Mouse (Mus musculus) left cerebral cortex, adult 2 months (tissue): ENCODE results near the gene Haus2. TPM values are rescaled to one million over a fixed set of nuclear protein-coding genes. Genes with fewer than 3 reads are reported as not detected.

ENCODE experiments used
- DNase-seq, 2 experiments: peaks; one replicate each; pipeline ENCODE4 v3.0.0; 2021 to 2022; ENCODE audit warnings: low spot score in 2 of 2, mixed read lengths in 1 of 2; ENCODE audit errors: extremely low spot score in 1 of 2
- H3K27ac ChIP-seq: fragments of 200-600 bp; 2 replicates; pipeline ENCODE4 v1.8.1; 2022
- H3K4me3 ChIP-seq: fragments of 200-600 bp; 2 replicates; pipeline ENCODE4 v1.8.1; 2022
- CTCF ChIP-seq: fragments of 200-600 bp; IDR thresholded peaks from 2 replicates; pipeline ENCODE4 v1.8.1; 2022; ENCODE audit warnings: antibody characterized with exemption, mild to moderate bottlenecking, moderate library complexity
- intact Hi-C: fragments of 180-260 bp; cut with DNase I; formaldehyde crosslinking; loops from one replicate; pipeline ENCODE4 v1.15.1; 2025
- total RNA-seq, 2 experiments: library from RNA; stranded (reverse); gene quantifications; 2 replicates each; pipeline ENCODE4 v1.2.3; 2021

Gene Haus2
- total RNA-seq, 2 experiments from 2014 or later = 11.7 to 14.4 TPM

DNA sequence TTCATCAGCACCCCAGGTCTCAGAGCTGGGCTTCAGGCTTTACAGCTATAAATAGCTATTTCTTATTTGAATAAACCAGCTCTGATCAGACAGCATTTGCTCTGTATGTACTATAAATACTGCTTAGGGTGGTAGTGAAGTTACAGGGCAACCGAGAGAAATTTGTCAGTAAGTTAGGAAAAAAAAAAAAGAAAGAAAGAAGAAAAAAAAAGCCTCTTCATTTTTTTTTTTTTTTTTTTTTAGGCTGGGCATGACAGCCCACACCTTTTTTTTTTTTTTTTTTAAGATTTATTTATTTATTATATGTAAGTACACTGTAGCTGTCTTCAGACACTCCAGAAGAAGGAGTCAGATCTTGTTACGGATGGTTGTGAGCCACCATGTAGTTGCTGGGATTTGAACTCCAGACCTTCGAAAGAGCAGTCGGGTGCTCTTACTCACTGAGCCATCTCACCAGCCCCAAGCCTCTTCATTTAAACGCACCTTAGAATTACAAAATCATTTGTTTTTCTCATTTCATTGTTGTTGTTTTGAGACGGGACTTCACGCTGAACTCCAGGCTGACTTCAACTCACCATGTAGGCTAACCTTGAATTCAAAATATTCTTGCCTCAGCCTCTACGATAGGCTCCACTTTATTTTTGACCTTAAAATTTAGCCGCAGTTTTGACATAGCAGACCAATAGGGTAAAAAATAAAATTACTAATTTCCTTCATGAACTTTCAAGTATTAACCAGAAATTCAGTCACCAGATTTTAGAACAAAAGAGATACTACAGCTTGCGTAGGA, 19.1 kb downstream of the Haus2 start:
- 0 out of 2 replicates have a peak overlapping the region, but pooled peaks have one; percentile 32 for H3K27ac ChIP-seq
- peak overlapping the region; percentile 56 for H3K4me3 ChIP-seq
- DNase-seq = no peak
- intact Hi-C loops = no loop called here
- no peak for TF ChIP-seq CTCF

DNA sequence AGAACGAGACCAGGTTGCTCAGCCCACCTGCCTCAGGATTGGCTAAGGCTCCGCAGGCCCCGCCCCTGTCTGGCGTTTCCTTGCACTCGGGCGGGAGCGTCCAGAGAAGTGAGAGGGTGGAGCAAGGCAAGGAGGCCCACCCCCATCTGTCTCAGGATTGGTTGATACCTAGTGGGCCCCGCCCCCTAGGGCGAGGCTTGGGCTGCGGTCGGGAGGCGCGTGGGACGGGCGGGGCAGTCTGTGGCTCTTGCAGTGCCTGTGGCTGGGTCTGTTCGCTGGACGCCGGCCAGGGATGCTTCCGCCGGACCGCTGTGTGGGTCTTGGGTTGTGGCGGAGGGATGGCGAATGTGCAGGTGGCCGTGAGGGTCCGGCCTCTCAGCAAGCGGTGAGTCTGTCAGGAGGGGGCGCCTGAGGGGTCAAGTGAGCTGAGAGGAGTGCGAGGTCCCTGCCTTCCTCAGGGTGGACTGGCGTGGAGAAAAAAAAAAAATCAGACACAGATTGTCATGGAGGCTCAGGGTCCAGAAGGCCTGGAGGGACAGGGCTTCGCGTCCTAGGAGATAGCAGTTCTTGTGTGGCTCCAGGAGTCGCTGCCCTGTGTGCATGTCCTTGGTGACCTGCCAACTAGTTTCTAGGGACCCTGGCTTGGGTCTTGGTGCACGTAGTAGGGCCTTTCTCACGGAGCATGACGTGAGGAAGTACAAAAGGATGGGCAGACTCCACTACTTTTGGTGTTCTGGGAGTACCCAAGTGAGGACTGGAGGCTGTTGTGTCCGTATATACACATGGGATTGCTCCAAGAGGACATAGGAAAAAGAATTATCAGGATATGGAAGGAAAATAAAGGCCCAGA, 19.9 kb downstream of the Haus2 start, which contains the start of gene Stard9:
Stard9 (plus strand) TSS at position 236 of the 850 bp plus-strand sequence.
- intact Hi-C loops = no loop called here
- Histone ChIP-seq H3K27ac (peak within 1 kb of the TSS; percentile 76), H3K4me3 (peak within 1 kb of the TSS; percentile 56)
- DNase-seq = peak; percentile 95 to 97
- TF ChIP-seq CTCF = no peak; the same call in 1 of the 2 replicates

DNA sequence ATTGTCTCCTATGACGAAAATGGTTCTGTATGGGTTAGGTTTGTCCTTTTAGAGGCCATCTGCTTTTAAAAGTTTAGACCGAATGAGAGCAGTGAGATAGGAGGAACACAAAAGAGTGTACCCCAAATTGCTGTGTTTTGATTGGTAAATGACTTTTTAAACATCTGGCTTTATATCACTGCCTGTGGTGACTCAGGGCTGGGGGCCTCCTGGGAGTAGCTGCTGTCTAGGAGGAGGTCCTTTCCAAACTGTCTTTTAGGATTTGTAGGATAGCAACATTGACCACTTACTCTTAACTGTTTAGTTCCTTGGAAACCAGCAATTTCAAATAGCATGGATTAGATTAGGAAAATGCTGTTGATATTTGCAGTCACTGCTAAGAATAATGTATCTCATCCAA, 21.1 kb downstream of the Haus2 start:
- no peak for TF ChIP-seq CTCF
- intact Hi-C loops = no loop called here
- DNase-seq = no peak
- Histone ChIP-seq H3K4me3 (no peak overlapping the region; the same call in 1 of the 2 replicates), H3K27ac (peak overlapping the region; percentile 6; the same call in 1 of the 2 replicates)

DNA sequence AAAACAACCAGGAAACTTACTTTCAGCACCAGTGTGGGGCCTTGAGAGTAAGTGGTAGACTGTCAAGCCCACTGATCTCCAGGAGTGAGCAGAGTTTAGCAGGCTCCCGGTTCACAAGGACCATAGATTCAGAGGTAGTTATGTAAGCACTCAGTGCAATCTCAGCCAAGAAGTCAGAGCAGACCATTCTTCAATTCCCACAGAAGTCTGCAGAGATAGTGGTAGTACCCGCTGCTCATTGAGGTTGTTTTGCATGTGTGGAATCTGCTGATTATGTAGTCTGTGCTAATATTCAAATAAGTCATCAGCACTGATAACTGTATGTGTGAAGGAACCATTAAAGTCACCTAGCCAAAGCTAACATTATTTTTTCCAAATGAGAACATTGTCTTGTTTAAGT, 21.5 kb downstream of the Haus2 start:
- TF ChIP-seq CTCF = no peak
- no peak overlapping the region for H3K4me3 ChIP-seq
- no peak for DNase-seq
- 0 out of 2 replicates have a peak overlapping the region, but pooled peaks have one; percentile 7 for H3K27ac ChIP-seq
- intact Hi-C loops = no loop called here

DNA sequence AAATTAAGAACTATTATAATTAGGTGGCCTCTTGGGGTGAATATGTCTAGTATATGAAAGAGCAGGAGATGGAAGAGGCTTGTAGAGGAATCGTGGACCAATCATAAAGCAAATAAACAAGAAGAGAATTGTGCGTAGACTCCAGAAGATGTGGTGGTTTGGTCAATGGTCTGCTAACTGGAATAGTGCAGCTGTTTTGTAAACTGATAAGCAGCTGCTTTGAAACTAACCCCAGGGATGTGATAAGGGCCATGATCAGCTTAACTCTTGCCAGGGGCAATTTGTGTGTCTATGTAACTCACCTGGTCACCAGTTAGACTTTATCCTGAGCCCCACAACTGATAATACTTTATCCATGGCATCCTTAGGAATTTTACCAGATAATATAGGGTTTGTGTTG, 22.3 kb downstream of the Haus2 start:
- Histone ChIP-seq H3K4me3 (no peak overlapping the region), H3K27ac (no peak overlapping the region)
- intact Hi-C loops = no loop called here
- no peak for TF ChIP-seq CTCF
- DNase-seq = no peak

DNA sequence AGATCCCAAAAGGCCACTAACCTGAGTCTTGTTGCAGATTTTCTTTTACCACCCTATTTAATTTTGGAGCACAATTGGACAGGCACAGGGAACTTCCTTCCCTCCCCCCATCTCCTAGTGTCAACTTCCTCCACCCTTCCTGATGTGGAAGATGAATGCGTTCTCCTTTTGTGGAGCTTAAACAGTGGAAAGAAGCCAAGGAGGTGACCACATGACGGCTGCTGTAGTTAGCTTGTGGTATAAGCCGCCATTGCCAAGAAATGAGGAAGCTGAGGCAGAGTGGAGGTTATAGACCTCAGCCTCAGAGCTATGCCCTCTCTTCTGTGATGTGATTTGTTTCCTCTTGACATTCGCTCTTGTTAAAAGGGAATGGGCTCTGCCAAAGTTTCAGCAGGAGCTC, 22.8 kb downstream of the Haus2 start:
- Histone ChIP-seq H3K27ac (no peak overlapping the region), H3K4me3 (no peak overlapping the region)
- intact Hi-C loops = no loop called here
- DNase-seq = no peak
- TF ChIP-seq CTCF = no peak

DNA sequence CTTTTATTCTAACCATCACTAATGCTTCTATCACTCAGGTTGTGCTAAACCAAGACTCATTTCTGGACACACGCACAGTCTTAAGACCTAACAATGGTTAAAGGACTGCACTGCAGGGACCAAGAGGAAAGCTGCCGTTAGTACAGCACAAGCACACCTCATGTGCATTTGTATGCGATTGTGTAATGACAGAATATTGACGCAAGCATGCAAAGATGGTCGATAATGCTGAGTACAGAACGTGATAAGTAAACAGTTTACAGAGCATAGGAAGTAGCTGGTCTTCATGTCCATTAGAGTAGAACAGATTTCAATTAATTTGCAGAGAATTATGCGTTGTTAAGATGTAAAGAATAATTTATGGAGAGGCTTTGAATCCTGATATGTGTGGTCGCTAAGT, 31.7 kb downstream of the Haus2 start:
- intact Hi-C loops = no loop called here
- no peak for TF ChIP-seq CTCF

DNA sequence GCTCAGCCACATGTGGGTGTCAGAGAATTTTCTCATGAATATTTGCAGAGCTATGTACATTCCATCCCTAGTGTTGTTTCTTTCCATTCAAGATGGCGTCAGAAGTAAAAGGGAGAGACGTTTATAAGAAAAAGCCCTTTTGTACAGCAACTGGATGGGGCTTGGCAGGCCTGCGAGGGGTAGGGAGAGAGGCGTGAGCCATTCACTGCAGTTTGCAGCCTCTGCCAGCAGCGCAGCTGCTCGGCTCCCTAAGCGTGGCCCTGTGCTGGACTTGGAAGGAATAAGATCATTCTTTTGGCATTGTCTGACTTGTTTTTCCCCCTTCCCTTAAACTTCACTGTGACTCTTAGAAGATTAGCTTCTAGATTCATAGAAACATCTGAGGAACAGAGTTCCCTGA, 34.7 kb downstream of the Haus2 start:
- intact Hi-C loops = no loop called here
- peak in 1 of 2 experiments; percentile 13 for DNase-seq
- Histone ChIP-seq H3K4me3 (no peak overlapping the region), H3K27ac (peak overlapping the region; percentile 7; the same call in 1 of the 2 replicates)
- no peak for TF ChIP-seq CTCF

More for the DNA sequence above, 31.7 kb downstream of the Haus2 start:
- Histone ChIP-seq H3K4me3 (no peak overlapping the region), H3K27ac (no peak overlapping the region)
- DNase-seq = no peak

DNA sequence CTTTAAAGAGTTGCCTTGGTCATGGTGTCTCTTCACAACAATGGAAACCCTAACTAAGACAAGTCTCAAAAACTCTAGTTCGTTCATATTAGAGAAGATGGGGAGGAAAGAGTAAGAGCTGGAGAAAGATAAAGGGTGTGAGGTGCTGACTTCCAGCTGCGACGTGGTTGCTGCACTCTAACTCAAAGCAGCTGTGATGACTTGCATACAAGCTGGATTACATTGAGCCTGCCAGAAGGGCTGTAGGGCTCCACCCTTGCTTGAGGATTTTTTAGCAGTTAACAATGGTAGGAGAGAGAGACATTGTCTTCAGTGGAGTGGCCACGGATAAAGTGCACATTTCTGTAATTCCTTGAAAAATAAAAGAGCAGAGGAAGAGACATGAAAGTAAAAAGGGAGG, 37.6 kb downstream of the Haus2 start:
- intact Hi-C loops = no loop called here
- Histone ChIP-seq H3K4me3 (no peak overlapping the region), H3K27ac (no peak overlapping the region)
- TF ChIP-seq CTCF = no peak
- DNase-seq = no peak

DNA sequence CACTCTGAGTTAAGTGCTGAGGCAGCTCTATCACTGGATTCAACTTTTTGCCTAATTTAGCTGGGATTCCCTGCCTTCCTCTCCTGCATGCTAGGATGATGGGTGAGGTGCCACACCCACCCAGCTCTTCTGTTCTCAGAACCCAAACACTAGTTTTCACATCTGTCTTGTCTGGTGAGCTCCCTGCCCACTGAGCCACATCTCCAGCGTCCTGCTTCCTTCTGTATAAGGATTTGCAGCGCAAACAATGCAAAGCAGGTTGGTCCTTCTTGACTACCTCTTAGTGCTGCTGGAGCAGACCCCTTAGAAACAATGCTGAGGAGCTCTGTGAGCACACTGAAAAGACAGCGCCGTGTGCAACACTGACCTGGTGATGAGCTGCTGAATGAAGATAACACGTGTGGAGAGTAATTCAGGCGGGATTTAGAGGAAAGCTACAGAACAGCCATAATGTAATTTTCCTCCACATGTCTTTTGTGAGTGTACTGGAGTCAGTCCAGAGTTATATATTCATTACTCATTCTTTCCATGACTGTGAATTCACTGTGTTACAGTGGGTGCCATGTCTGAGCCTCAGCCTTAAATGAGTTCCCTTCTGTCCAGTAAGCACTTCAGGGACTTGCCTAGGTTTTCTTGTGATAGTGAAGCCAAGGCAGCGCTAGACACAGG, 43.2 kb downstream of the Haus2 start:
- H3K27ac ChIP-seq = no peak overlapping the region
- DNase-seq = no peak
- intact Hi-C loops = no loop called here

DNA sequence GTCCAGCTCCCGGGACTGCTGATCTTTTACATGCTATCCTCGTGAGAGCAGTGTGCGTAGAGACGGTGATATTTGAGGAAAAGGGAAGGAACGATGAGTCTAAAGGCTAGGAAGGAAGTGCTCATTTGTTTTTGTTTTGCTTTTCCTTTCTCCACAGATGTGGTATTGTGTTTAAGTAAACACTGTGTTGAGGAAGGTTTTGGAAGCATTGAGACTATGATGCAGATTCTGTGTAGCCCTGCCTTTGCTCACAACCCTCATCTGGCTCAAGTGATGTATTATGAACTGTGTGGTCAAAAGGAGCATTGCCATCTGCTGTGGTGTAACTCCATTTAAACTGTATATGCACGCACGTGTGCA, 43.7 kb downstream of the Haus2 start:
- intact Hi-C loops = no loop called here
- Histone ChIP-seq H3K27ac (no peak overlapping the region), H3K4me3 (no peak overlapping the region)
- DNase-seq = no peak
- TF ChIP-seq CTCF = no peak

More for the DNA sequence above, 43.2 kb downstream of the Haus2 start:
- TF ChIP-seq CTCF = no peak
- H3K4me3 ChIP-seq = no peak overlapping the region

DNA sequence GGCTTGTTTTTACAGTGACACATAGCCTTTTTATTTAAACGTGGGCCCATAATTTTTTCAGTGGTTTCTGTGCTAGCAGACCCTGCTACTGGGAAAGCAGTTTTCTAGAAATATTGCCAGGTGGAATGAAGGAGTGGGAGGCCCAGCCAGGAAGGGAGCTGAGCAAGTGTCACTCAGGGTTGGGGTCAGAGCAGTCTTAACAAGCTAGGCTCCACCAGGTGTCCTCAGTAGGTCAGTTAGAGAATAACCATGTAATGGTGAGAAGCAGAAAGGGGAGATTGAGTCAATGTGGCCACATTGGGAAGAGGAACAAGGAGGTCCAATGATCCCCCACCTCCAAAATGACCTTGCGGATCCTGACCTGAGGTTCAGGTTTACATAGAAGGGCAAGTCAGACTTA, 45.5 kb downstream of the Haus2 start:
- intact Hi-C loops = no loop called here
- DNase-seq = no peak
- TF ChIP-seq CTCF = no peak
- Histone ChIP-seq H3K4me3 (no peak overlapping the region), H3K27ac (no peak overlapping the region)
